Mouse (Mus musculus): ENCODE results near the gene Cox18. TPM values are rescaled to one million over a fixed set of nuclear protein-coding genes. Genes with fewer than 3 reads are reported as not detected.
"Not testable (repeated sequence)": the region's sequence is repeated elsewhere in the genome, so short reads cannot be mapped to it uniquely, and the experiment has no call there.

Gene Cox18
- 10 to 100 TPM; 24.4 to 27.6 TPM for total RNA-seq (2021)
- long read RNA-seq, experiment 1, transcript Cox18-202 (6 exons, 1,307 nt) = major isoform, 5 of 14 reads
- long read RNA-seq, experiment 1, partial matches to known transcripts = 1 of 14 reads
- long read RNA-seq, experiment 1, other reads (novel, unspliced or antisense) = 5 of 14 reads
- long read RNA-seq, experiment 2, transcript Cox18-201 (6 exons, 1,333 nt) = major isoform, 5 of 20 reads
- long read RNA-seq, experiment 2, partial matches to known transcripts = 1 of 20 reads
- long read RNA-seq, experiment 2, other reads (novel, unspliced or antisense) = 8 of 20 reads

- DNase-seq (ENCODE audit: low spot score in 2 of 2) = peak; percentile 98 to 99
- no peak; the same call in 1 of the 2 replicates for TF ChIP-seq CTCF (conservative IDR thresholded peaks at IDR 0.05)
- H3K27ac ChIP-seq = peak within 1 kb of the TSS; percentile 93
These were observed at the start of gene Cox18 for GRCm38 (mm10) chr5:90223534-90224381. Gene Cox18 (minus strand): TSS chr5:90224001.

DNA sequence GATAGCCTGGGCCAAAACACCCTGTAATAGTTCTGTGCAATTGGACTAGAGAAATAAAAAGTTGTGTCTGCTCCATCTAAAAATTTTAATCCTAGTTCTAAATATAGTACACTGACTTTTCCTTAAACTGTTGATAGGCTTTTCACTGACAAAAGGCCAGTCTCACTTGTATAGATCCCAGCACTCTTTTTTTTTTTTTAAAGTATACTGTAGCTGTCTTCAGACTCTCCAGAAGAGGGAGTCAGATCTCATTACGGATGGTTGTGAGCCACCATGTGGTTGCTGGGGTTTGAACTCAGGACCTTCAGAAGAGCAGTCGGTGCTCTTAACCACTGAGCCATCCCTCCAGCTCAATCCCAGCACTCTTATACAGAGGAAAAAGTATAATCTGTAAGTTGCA lies 38.4 kb upstream of the Cox18 start:
- not testable (repeated sequence) for DNase-seq (ENCODE audit: low spot score in 2 of 2)
- peak; percentile 25; the same call in 1 of the 2 replicates for TF ChIP-seq CTCF (conservative IDR thresholded peaks at IDR 0.05)

More at GRCm38 (mm10) chr5:90223534-90224381, at the start of gene Cox18:
- H3K4me3 ChIP-seq = peak within 1 kb of the TSS; percentile 89

DNA sequence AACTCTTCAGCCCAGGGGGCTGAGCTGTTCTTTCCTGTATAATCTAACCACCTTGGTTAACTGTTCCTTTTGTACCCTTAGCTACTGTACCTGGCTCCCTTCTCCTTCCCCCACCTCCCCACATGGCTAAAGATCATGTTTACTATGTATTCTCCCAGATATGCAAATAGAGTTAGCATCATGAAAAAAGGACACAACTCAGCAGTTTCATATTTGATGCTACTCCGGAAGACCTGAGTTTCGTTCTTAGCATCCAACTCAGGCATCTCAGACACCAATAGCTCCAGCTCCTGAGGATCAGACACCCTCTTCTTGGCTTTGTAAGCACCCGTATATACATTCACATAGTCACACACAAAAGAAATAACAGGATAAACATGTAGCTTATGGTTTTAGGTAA lies 33.2 kb upstream of the Cox18 start:
- TF ChIP-seq CTCF (conservative IDR thresholded peaks at IDR 0.05) = no peak
- DNase-seq (ENCODE audit: low spot score in 2 of 2) = no peak
- H3K27ac ChIP-seq = no peak overlapping the region
- no peak overlapping the region for H3K4me3 ChIP-seq

More for the DNA sequence above, 38.4 kb upstream of the Cox18 start:
- not testable (repeated sequence) for H3K4me3 ChIP-seq, H3K27ac ChIP-seq

DNA sequence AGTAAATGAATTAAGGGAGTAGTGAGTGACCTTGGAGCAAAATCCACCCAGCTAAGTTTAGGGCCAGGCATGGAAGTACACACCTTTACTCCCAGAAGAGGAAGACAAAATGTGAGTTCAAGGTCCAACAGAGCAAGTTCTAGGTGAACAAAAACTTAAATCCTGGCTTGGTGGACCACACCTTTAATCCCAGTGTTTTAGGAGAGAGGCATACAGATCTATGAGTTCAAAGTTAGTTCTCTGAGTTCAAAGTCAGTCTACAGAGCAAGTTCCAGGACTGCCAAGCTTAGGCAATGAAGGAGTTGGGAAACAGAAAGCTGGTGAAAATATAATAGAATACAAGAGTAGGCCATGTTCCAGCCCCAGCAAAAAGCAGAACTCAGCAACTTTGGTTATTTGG lies 23.7 kb upstream of the Cox18 start:
- TF ChIP-seq CTCF (conservative IDR thresholded peaks at IDR 0.05) = no peak
- Histone ChIP-seq H3K4me3 (no peak overlapping the region), H3K27ac (no peak overlapping the region)
- no peak for DNase-seq (ENCODE audit: low spot score in 2 of 2)

DNA sequence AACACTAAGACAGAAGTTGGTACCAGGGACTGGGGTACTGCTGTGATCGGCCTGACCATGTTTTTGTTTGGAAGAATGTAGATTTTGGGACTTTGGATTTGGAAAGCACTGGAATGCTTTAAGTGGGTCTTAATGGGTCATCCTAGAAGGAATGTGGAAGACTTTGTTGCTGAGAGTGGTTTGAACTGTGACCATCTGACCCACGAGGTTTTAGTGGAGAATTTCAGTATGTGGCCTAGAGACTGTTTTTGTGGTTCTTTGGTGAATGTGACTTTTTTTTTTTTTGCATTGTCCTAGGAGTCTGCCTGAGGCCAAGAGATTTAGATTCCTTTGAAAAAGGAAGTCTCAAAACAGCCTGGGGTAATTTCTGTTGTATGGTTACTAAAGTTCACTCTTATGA lies 23.2 kb upstream of the Cox18 start:
- no peak for TF ChIP-seq CTCF (conservative IDR thresholded peaks at IDR 0.05)
- DNase-seq (ENCODE audit: low spot score in 2 of 2) = no peak
- Histone ChIP-seq H3K27ac (no peak overlapping the region), H3K4me3 (no peak overlapping the region)

DNA sequence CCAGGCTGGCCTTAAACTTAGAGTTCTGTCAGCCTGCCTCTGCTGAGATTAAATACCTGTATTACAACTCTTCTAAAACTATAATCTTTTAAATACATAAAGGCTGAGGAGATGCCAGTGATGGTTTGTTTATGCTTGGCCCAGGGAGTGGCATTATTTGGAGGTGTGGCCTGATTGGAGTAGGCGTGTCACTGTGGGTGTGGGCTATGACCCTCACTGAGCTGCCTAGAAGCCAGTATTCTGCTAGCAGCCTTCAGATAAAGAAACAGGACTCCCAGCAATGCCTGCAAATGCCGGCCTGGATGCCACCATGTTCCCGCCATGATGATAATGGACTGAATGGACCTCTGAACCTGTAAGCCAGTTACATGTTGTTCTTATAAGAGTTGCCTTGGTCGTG lies 22.8 kb upstream of the Cox18 start:
- Histone ChIP-seq H3K27ac (no peak overlapping the region), H3K4me3 (no peak overlapping the region)
- DNase-seq (ENCODE audit: low spot score in 2 of 2) = no peak
- TF ChIP-seq CTCF (conservative IDR thresholded peaks at IDR 0.05) = no peak

DNA sequence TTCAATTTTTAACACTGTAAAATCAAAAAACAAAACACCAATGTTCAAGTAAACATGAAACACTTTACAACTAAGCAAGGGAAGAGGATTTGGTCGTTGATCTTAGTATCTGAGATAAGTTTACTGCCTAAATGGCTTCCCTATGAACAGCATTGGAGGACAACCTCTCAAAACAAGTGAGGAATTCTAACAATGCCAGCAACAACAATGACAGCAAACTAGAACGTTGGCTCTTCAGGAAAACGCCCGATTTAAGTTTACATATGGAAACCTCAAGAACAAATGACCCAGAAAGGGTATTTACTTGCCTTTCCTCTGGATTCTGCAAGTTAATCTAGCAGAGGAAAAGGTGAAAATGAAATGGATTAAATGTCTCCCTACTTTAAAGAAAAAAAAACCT lies 21.6 kb upstream of the Cox18 start:
- DNase-seq (ENCODE audit: low spot score in 2 of 2) = no peak
- Histone ChIP-seq H3K27ac (no peak overlapping the region), H3K4me3 (no peak overlapping the region)
- TF ChIP-seq CTCF (conservative IDR thresholded peaks at IDR 0.05) = no peak

- no peak overlapping the region for H3K4me3 ChIP-seq
These were observed 11.4 kb upstream of the Cox18 start for GRCm38 (mm10) chr5:90235217-90235616.

DNA sequence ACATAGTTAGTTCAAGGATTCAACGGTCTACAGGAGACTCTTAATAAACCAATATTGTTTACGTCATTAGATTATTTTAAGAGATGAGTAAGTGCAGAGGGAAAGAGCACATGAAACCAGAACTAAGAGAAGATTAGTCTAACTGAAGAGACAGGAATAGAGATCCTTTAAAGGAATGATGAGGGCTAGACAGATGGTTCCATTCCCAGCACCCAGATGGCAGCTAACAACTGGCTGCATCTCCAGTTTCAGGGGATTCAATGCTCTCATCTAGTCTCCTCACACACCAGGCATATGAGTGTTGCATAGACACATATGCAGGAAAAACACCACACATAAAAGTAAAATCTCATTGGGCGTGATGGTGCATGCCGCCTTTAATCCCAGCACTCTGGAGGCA lies 9.5 kb upstream of the Cox18 start:
- Histone ChIP-seq H3K27ac (no peak overlapping the region), H3K4me3 (no peak overlapping the region)
- TF ChIP-seq CTCF (conservative IDR thresholded peaks at IDR 0.05) = no peak
- peak in 1 of 2 experiments; percentile 44 for DNase-seq (ENCODE audit: low spot score in 2 of 2)

More at GRCm38 (mm10) chr5:90235217-90235616, 11.4 kb upstream of the Cox18 start:
- DNase-seq (ENCODE audit: low spot score in 2 of 2) = no peak
- H3K27ac ChIP-seq = no peak overlapping the region
- TF ChIP-seq CTCF (conservative IDR thresholded peaks at IDR 0.05) = no peak

- H3K27ac ChIP-seq = no peak overlapping the region
- no peak for DNase-seq (ENCODE audit: low spot score in 2 of 2)
- H3K4me3 ChIP-seq = no peak overlapping the region
- no peak for TF ChIP-seq CTCF (conservative IDR thresholded peaks at IDR 0.05)
These were observed 6.0 kb upstream of the Cox18 start for GRCm38 (mm10) chr5:90229760-90230159.

- H3K27ac ChIP-seq = no peak overlapping the region
- no peak overlapping the region for H3K4me3 ChIP-seq
- DNase-seq (ENCODE audit: low spot score in 2 of 2) = no peak
- no peak for TF ChIP-seq CTCF (conservative IDR thresholded peaks at IDR 0.05)
These were observed 2.9 kb upstream of the Cox18 start for GRCm38 (mm10) chr5:90226696-90227095.

GRCm38 (mm10) chr5:90224730-90225129 lies 929 bp upstream of the Cox18 start:
- Histone ChIP-seq H3K27ac (peak overlapping the region; percentile 93; the same call in 1 of the 2 replicates), H3K4me3 (no peak overlapping the region)
- DNase-seq (ENCODE audit: low spot score in 2 of 2) = no peak
- no peak for TF ChIP-seq CTCF (conservative IDR thresholded peaks at IDR 0.05)

DNA sequence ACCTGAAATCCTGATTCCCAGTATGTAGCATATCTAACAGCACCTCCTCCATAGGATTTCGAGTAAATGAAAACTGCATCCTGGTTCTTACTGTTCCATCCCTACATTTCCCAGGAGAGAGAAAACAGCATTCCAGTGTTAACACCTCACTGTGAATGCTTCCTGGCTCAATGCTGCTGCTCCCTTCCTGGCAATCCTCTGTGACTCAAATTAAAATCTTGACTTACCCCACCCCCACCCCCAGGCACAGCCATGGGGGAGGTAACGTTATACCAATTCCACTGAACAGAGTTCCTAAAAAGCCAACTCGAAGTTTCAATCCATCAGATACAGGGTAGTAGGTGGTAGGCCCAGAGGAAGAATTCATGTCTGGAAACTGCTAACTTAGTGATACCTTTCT lies 864 bp downstream of the Cox18 start:
- Histone ChIP-seq H3K4me3 (peak overlapping the region; percentile 89), H3K27ac (peak overlapping the region; percentile 93)
- TF ChIP-seq CTCF (conservative IDR thresholded peaks at IDR 0.05) = no peak
- DNase-seq (ENCODE audit: low spot score in 2 of 2) = no peak

Data from layer of hippocampus, adult 2 months (tissue).